Mouse (Mus musculus) neural tube, embryonic 12.5 days (tissue): ENCODE results near the gene Btbd2. TPM values are rescaled to one million over a fixed set of nuclear protein-coding genes. Genes with fewer than 3 reads are reported as not detected.

Source experiments
- ATAC-seq: fragments of 200-750 bp; cut with Nextera tagmentation; 2 replicates; pipeline ENCODE4 v1.8.0; 2017; ENCODE audit warnings: low read depth, mild to moderate bottlenecking, moderate TSS enrichment, moderate library complexity; ENCODE audit not compliant: low FRiP score
- H3K27ac ChIP-seq: fragments of 300-500 bp; sonication (generic); 2 replicates; pipeline ENCODE4 v1.5.1; 2016
- H3K27me3 ChIP-seq: fragments of 300-500 bp; sonication (generic); replicated peaks from 2 replicates; pipeline ENCODE4 v1.6.1; 2016; ENCODE audit warnings: mild to moderate bottlenecking
- H3K36me3 ChIP-seq: fragments of 300-500 bp; sonication (generic); 2 replicates; pipeline ENCODE4 v1.6.1; 2016; ENCODE audit warnings: mild to moderate bottlenecking
- H3K4me1 ChIP-seq: fragments of 300-500 bp; sonication (generic); 2 replicates; pipeline ENCODE4 v1.6.1; 2016
- H3K4me2 ChIP-seq: fragments of 300-500 bp; sonication (generic); replicated peaks from 2 replicates; pipeline ENCODE4 v1.6.1; 2016; ENCODE audit warnings: mild to moderate bottlenecking
- H3K4me3 ChIP-seq: fragments of 300-500 bp; sonication (generic); 2 replicates; pipeline ENCODE4 v1.5.1; 2016
- H3K9ac ChIP-seq: fragments of 300-500 bp; sonication (generic); 2 replicates; pipeline ENCODE4 v1.6.1; 2016; ENCODE audit warnings: mild to moderate bottlenecking
- H3K9me3 ChIP-seq: fragments of 300-500 bp; sonication (generic); 2 replicates; pipeline ENCODE4 v1.6.1; 2016; ENCODE audit warnings: mild to moderate bottlenecking
- WGBS: fragments of 180-500 bp; shearing (Covaris S2); methylation state at CpG from one replicate; pipeline ENCODE4 v1.1.7; 2016; 5-methylcytosine and 5-hydroxymethylcytosine counted together
- polyA plus RNA-seq: library from polyadenylated mRNA; unstranded; fragments of >200 nt; fragmentation: Nextera tagmentation; extraction: Ambion mirVana; gene quantifications from 2 replicates; pipeline ENCODE4 v1.2.1, GENCODE M21; 2016

The Btbd2 gene
- polyA plus RNA-seq, 1 experiment from 2014 or later, result 100 TPM

- H3K36me3 ChIP-seq, result peaks cover 47% of the 10 kb centered on the region
- no peak for ATAC-seq
- H3K4me3 ChIP-seq, result no peak overlapping the region
- peaks cover 9% of the 10 kb centered on the region; the same call in 1 of the 2 replicates for H3K4me1 ChIP-seq
- H3K9me3 ChIP-seq, result no peaks in the 10 kb centered on the region
- H3K27me3 ChIP-seq, result no peaks in the 10 kb centered on the region
- no peak overlapping the region for H3K4me2 ChIP-seq
- H3K9ac ChIP-seq, result no peak overlapping the region
- H3K27ac ChIP-seq, result no peak overlapping the region
- WGBS, result 95% methylated on average over 1 of the region's 1 CpGs
Measured at GRCm38 (mm10) chr10:80683647-80684046, 26.8 kb upstream of the Btbd2 start.

GRCm38 (mm10) chr10:80682003-80682402 lies 25.1 kb upstream of the Btbd2 start:
- no peaks in the 10 kb centered on the region for H3K27me3 ChIP-seq

GRCm38 (mm10) chr10:80680260-80680696 lies 23.4 kb upstream of the Btbd2 start:
- H3K4me1 ChIP-seq, result peaks cover 29% of the 10 kb centered on the region
- H3K9ac ChIP-seq, result no peak overlapping the region
- H3K27me3 ChIP-seq, result no peaks in the 10 kb centered on the region
- 78% methylated on average over 2 of the region's 2 CpGs for WGBS
- H3K9me3 ChIP-seq, result no peaks in the 10 kb centered on the region
- H3K27ac ChIP-seq, result no peak overlapping the region
- ATAC-seq, result no peak
- no peak overlapping the region for H3K4me2 ChIP-seq
- peaks cover 21% of the 10 kb centered on the region; the same call in 1 of the 2 replicates for H3K36me3 ChIP-seq
- no peak overlapping the region for H3K4me3 ChIP-seq

More at GRCm38 (mm10) chr10:80682003-80682402, 25.1 kb upstream of the Btbd2 start:
- no peak overlapping the region for H3K4me3 ChIP-seq
- no peak overlapping the region for H3K27ac ChIP-seq
- ATAC-seq, result no peak
- no peak overlapping the region for H3K4me2 ChIP-seq
- peaks cover 38% of the 10 kb centered on the region for H3K36me3 ChIP-seq
- no peaks in the 10 kb centered on the region for H3K9me3 ChIP-seq
- WGBS, result 93% methylated on average over 6 of the region's 6 CpGs
- no peak overlapping the region for H3K9ac ChIP-seq
- peaks cover 26% of the 10 kb centered on the region for H3K4me1 ChIP-seq

- no peak overlapping the region for H3K4me2 ChIP-seq
- H3K9ac ChIP-seq, result no peak overlapping the region
- no peak for ATAC-seq
- H3K4me3 ChIP-seq, result no peak overlapping the region
- no peaks in the 10 kb centered on the region for H3K27me3 ChIP-seq
- peaks cover 15% of the 10 kb centered on the region; the same call in 1 of the 2 replicates for H3K36me3 ChIP-seq
- peaks cover 35% of the 10 kb centered on the region for H3K4me1 ChIP-seq
- H3K9me3 ChIP-seq, result no peaks in the 10 kb centered on the region
- 56% methylated on average over 9 of the region's 9 CpGs for WGBS
- no peak overlapping the region for H3K27ac ChIP-seq
Measured at GRCm38 (mm10) chr10:80679556-80680259, 22.8 kb upstream of the Btbd2 start.

GRCm38 (mm10) chr10:80678601-80679377 lies 21.9 kb upstream of the Btbd2 start:
- peak overlapping the region; percentile 89 for H3K4me2 ChIP-seq
- no peak for ATAC-seq
- H3K36me3 ChIP-seq, result peaks cover 14% of the 10 kb centered on the region; the same call in 1 of the 2 replicates
- no peak overlapping the region for H3K9ac ChIP-seq
- no peaks in the 10 kb centered on the region for H3K27me3 ChIP-seq
- no peaks in the 10 kb centered on the region for H3K9me3 ChIP-seq
- H3K4me3 ChIP-seq, result no peak overlapping the region
- H3K4me1 ChIP-seq, result peaks cover 44% of the 10 kb centered on the region
- peak overlapping the region; percentile 39 for H3K27ac ChIP-seq
- 58% methylated on average over 10 of the region's 10 CpGs for WGBS

GRCm38 (mm10) chr10:80677942-80678436 lies 21.1 kb upstream of the Btbd2 start, which contains the start of gene Mknk2:
Gene Mknk2 (minus strand): TSS chr10:80678112.
- H3K4me2 ChIP-seq, result peak within 1 kb of the TSS; percentile 89
- peaks cover 14% of the 10 kb centered on the region; the same call in 1 of the 2 replicates for H3K36me3 ChIP-seq
- ATAC-seq, result no peak
- H3K27ac ChIP-seq, result peak within 1 kb of the TSS; percentile 93
- WGBS, result 33% methylated on average over 8 of the region's 8 CpGs
- no peaks in the 10 kb centered on the region for H3K27me3 ChIP-seq
- H3K4me1 ChIP-seq, result peaks cover 52% of the 10 kb centered on the region
- H3K4me3 ChIP-seq, result peak within 1 kb of the TSS; percentile 68
- peak within 1 kb of the TSS; percentile 68 for H3K9ac ChIP-seq
- H3K9me3 ChIP-seq, result no peaks in the 10 kb centered on the region

- peak overlapping the region; percentile 68 for H3K9ac ChIP-seq
- peak overlapping the region; percentile 93 for H3K27ac ChIP-seq
- H3K4me3 ChIP-seq, result peak overlapping the region; percentile 68
- H3K27me3 ChIP-seq, result no peaks in the 10 kb centered on the region
- no peaks in the 10 kb centered on the region for H3K9me3 ChIP-seq
- peaks cover 14% of the 10 kb centered on the region; the same call in 1 of the 2 replicates for H3K36me3 ChIP-seq
- H3K4me1 ChIP-seq, result peaks cover 59% of the 10 kb centered on the region
- peak overlapping the region; percentile 89 for H3K4me2 ChIP-seq
- 45% methylated on average over 9 of the region's 9 CpGs for WGBS
- ATAC-seq, result peak; percentile 4; the same call in 1 of the 2 replicates
Measured at GRCm38 (mm10) chr10:80677128-80677875, 20.4 kb upstream of the Btbd2 start.

- peaks cover 65% of the 10 kb centered on the region for H3K4me1 ChIP-seq
- WGBS, result under 1% methylated on average over 73 of the region's 78 CpGs
Measured at GRCm38 (mm10) chr10:80676198-80676928, 19.5 kb upstream of the Btbd2 start.

GRCm38 (mm10) chr10:80675405-80676197 lies 18.7 kb upstream of the Btbd2 start:
- Histone ChIP-seq H3K4me1 (peaks cover 65% of the 10 kb centered on the region), H3K27ac (peak overlapping the region; percentile 32; the same call in 1 of the 2 replicates)
- under 1% methylated on average over 53 of the region's 54 CpGs for whole genome bisulfite sequencing

More at GRCm38 (mm10) chr10:80676198-80676928, 19.5 kb upstream of the Btbd2 start:
- peak overlapping the region; percentile 93 for H3K27ac ChIP-seq
- H3K4me2 ChIP-seq, result peak overlapping the region; percentile 89
- ATAC-seq, result peak; percentile 88
- H3K9ac ChIP-seq, result peak overlapping the region; percentile 97
- peak overlapping the region; percentile 68 for H3K4me3 ChIP-seq
- H3K9me3 ChIP-seq, result no peaks in the 10 kb centered on the region
- peaks cover 21% of the 10 kb centered on the region for H3K36me3 ChIP-seq
- no peaks in the 10 kb centered on the region for H3K27me3 ChIP-seq

GRCm38 (mm10) chr10:80674851-80675404 lies 18.1 kb upstream of the Btbd2 start:
- Histone ChIP-seq H3K4me1 (peaks cover 65% of the 10 kb centered on the region), H3K27me3 (no peaks in the 10 kb centered on the region), H3K4me3 (peak overlapping the region; percentile 68), H3K4me2 (peak overlapping the region; percentile 89), H3K36me3 (peaks cover 34% of the 10 kb centered on the region), H3K9me3 (no peaks in the 10 kb centered on the region), H3K9ac (peak overlapping the region; percentile 97), H3K27ac (no peak overlapping the region)
- 26% methylated on average over 6 of the region's 6 CpGs for WGBS
- ATAC-seq, result no peak

More at GRCm38 (mm10) chr10:80675405-80676197, 18.7 kb upstream of the Btbd2 start:
- ATAC-seq, result peak; percentile 14; the same call in 1 of the 2 replicates
- Histone ChIP-seq H3K4me2 (peak overlapping the region; percentile 89), H3K9me3 (no peaks in the 10 kb centered on the region), H3K4me3 (peak overlapping the region; percentile 68), H3K27me3 (no peaks in the 10 kb centered on the region), H3K36me3 (peaks cover 28% of the 10 kb centered on the region), H3K9ac (peak overlapping the region; percentile 97)
